In the genomic region with DNA sequence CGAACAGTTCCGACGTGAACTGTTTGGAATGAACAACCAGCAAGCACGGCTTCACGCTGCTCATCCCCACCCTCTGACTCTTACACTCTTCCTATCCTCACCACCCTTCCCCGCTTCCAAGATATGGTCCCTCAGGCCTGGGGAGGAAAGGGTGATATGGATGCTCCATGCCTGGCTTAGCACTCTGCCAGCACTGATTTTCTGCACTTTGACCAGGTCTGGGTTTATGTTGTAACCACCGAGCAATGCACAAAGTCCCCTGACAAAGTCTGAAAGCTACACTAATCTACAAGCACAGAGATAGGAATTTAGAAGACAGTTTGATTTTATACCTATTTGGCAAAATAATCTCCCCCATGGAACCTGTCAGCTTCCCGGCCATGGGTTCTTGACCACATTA, we compare ENCODE assay signal across 22 mouse cellular contexts.
A peak's percentile ranks its signal among the peaks of the same experiment; 100 is the strongest.
DNase-seq lines count a peak whose midpoint lies in the region; ATAC-seq lines count a peak whose summit lies in the region.
"Had no signal": no experiment of that assay in that cellular context is flagged by ENCODE, and none has a peak within 500 bp of the region (broad histone marks: within the 10 kb centered on the region; RNA-seq: fewer than 3 reads in every experiment).

No protein-coding gene starts in this region.

- H3K36me3 ChIP-seq in kidney, embryonic 16.5 days (ENCODE audit: insufficient read depth, low read length): no peaks in the 10 kb centered on the region
- no peaks in the 10 kb centered on the region for H3K36me3 ChIP-seq in liver, embryonic 11.5 days (ENCODE audit: control insufficient read depth, insufficient read depth, low read length)
- H3K36me3 ChIP-seq in hindbrain, embryonic 11.5 days (ENCODE audit: control insufficient read depth, insufficient read depth, low read length): no peaks in the 10 kb centered on the region
- H3K36me3 ChIP-seq: embryonic facial prominence, embryonic 10.5 days; hindbrain, embryonic 13.5 days; neural tube, embryonic 15.5 days; stomach, embryonic 15.5 days had no signal

- H3K4me2 ChIP-seq in kidney, embryonic 16.5 days (replicated peaks; ENCODE audit: low read depth, low read length): no peak overlapping the region
- H3K4me2 ChIP-seq in liver, embryonic 11.5 days: no peak overlapping the region
- H3K4me2 ChIP-seq in hindbrain, embryonic 11.5 days (replicated peaks; ENCODE audit: low read depth, low read length): no peak overlapping the region
- H3K4me2 ChIP-seq: forebrain, embryonic 13.5 days; hindbrain, embryonic 13.5 days; lung, embryonic 14.5 days; neural tube, embryonic 15.5 days; stomach, embryonic 15.5 days had no signal

- H3K4me1 ChIP-seq in kidney, embryonic 16.5 days (ENCODE audit: insufficient read depth, low read length): peaks cover 11% of the 10 kb centered on the region
- H3K4me1 ChIP-seq in liver, embryonic 11.5 days (replicated peaks; ENCODE audit: control insufficient read depth, insufficient read depth, low read length): no peaks in the 10 kb centered on the region
- no peaks in the 10 kb centered on the region for H3K4me1 ChIP-seq in hindbrain, embryonic 11.5 days (replicated peaks; ENCODE audit: control insufficient read depth, insufficient read depth, low read length)
- H3K4me1 ChIP-seq: stomach, embryonic 15.5 days had no signal

- DNase-seq in kidney, adult 18-20 months: peak; percentile 50
- no peak for DNase-seq in liver, embryonic 11.5 days (ENCODE audit: low spot score)
- peak; percentile 57 for DNase-seq in yolk sac, embryonic 10.5 days (ENCODE audit: low spot score)
- DNase-seq in gastrocnemius, adult 8-10 months (ENCODE audit: low spot score in 2 of 2): no peak
- DNase-seq in hindbrain, embryonic 11.5 days (ENCODE audit: low spot score): no peak
- DNase-seq in T-cell, adult 2 months (ENCODE audit: low spot score): no peak
- DNase-seq: cerebellum, adult 2 months; cerebellum, postnatal 36 days; layer of hippocampus, adult 9-11 months; lung, embryonic 14.5 days; lung, postnatal 36 days; right cerebral cortex, postnatal 14 days; thymus, adult 18-20 months; thymus, postnatal 4 days had no signal

- 85% methylated on average over 8 of the region's 8 CpGs for WGBS in kidney, embryonic 16.5 days
- WGBS in liver, embryonic 11.5 days: 88% methylated on average over 8 of the region's 8 CpGs
- 95% methylated on average over 8 of the region's 8 CpGs for whole genome bisulfite sequencing in hindbrain, embryonic 11.5 days

- no peaks in the 10 kb centered on the region for H3K9me3 ChIP-seq in kidney, embryonic 16.5 days (ENCODE audit: low read length)
- H3K9me3 ChIP-seq in liver, embryonic 11.5 days (ENCODE audit: control insufficient read depth, low read length): no peaks in the 10 kb centered on the region
- no peaks in the 10 kb centered on the region for H3K9me3 ChIP-seq in hindbrain, embryonic 11.5 days (ENCODE audit: control insufficient read depth, low read length)
- H3K9me3 ChIP-seq: embryonic facial prominence, embryonic 10.5 days; forebrain, embryonic 13.5 days; hindbrain, embryonic 13.5 days; neural tube, embryonic 15.5 days; stomach, embryonic 15.5 days had no signal

- H3K27me3 ChIP-seq in kidney, embryonic 16.5 days (ENCODE audit: insufficient read depth, low read length): no peaks in the 10 kb centered on the region
- H3K27me3 ChIP-seq in liver, embryonic 11.5 days (replicated peaks; ENCODE audit: control insufficient read depth, insufficient read depth, low read length): no peaks in the 10 kb centered on the region
- no peaks in the 10 kb centered on the region for H3K27me3 ChIP-seq in hindbrain, embryonic 11.5 days (ENCODE audit: control insufficient read depth, insufficient read depth, low read length)
- H3K27me3 ChIP-seq: forebrain, embryonic 13.5 days; hindbrain, embryonic 13.5 days; neural tube, embryonic 15.5 days; stomach, embryonic 15.5 days had no signal

- no peak overlapping the region for H3K9ac ChIP-seq in kidney, embryonic 16.5 days (replicated peaks; ENCODE audit: low read length)
- no peak overlapping the region for H3K9ac ChIP-seq in liver, embryonic 11.5 days (ENCODE audit: low read depth, low read length)
- no peak overlapping the region for H3K9ac ChIP-seq in hindbrain, embryonic 11.5 days (ENCODE audit: low read depth, low read length)
- H3K9ac ChIP-seq: forebrain, embryonic 13.5 days; hindbrain, embryonic 13.5 days; lung, embryonic 14.5 days; neural tube, embryonic 15.5 days; stomach, embryonic 15.5 days had no signal

- H3K27ac ChIP-seq in kidney, embryonic 16.5 days (ENCODE audit: low read length): 0 out of 2 replicates have a peak overlapping the region, but pooled peaks have one; percentile 43
- H3K27ac ChIP-seq in liver, embryonic 11.5 days (ENCODE audit: low read depth, low read length): no peak overlapping the region
- no peak overlapping the region for H3K27ac ChIP-seq in hindbrain, embryonic 11.5 days (ENCODE audit: low read depth, low read length)
- H3K27ac ChIP-seq: embryonic facial prominence, embryonic 10.5 days; forebrain, embryonic 13.5 days; hindbrain, embryonic 13.5 days; neural tube, embryonic 15.5 days; stomach, embryonic 15.5 days had no signal

- no peak overlapping the region for H3K4me3 ChIP-seq in kidney, embryonic 16.5 days (ENCODE audit: low read length)
- H3K4me3 ChIP-seq in liver, embryonic 11.5 days (ENCODE audit: low read depth, low read length): no peak overlapping the region
- H3K4me3 ChIP-seq in hindbrain, embryonic 11.5 days (ENCODE audit: low read depth, low read length): no peak overlapping the region
- H3K4me3 ChIP-seq: embryonic facial prominence, embryonic 10.5 days; forebrain, embryonic 13.5 days; hindbrain, embryonic 13.5 days; neural tube, embryonic 15.5 days; stomach, embryonic 15.5 days had no signal

- ATAC-seq in kidney, embryonic 16.5 days (ENCODE audit: low FRiP score, low TSS enrichment): peak; percentile 64
- 0 out of 2 replicates have a peak, but pooled peaks have one; percentile 31 for ATAC-seq in liver, embryonic 11.5 days (replicated peaks; ENCODE audit: low FRiP score)
- no peak for ATAC-seq in hindbrain, embryonic 11.5 days (ENCODE audit: low FRiP score)
- ATAC-seq: forebrain, embryonic 13.5 days; inflammation-experienced regulatory T-cells, adult 6 months; midbrain, embryonic 16.5 days had no signal

Comparison
In these comparisons a context has a peak if more than half of its experiments do, and no peak if none do; other contexts are left out.
1. DNase-seq: peak in kidney, adult 18-20 months (single experiment) and yolk sac, embryonic 10.5 days (single experiment); none in liver, embryonic 11.5 days (single experiment), gastrocnemius, adult 8-10 months (0 of 2), hindbrain, embryonic 11.5 days (single experiment) and T-cell, adult 2 months (single experiment).